Mouse (Mus musculus) embryonic facial prominence, embryonic 14.5 days (tissue): Measurements from ENCODE around the gene Tns4. TPM values are rescaled to one million over a fixed set of nuclear protein-coding genes. Genes with fewer than 3 reads are reported as not detected.

Experiments
- ATAC-seq: fragments of 200-750 bp; cut with Nextera tagmentation; 2 replicates; pipeline ENCODE4 v1.8.0; 2017; ENCODE audit warnings: low read depth, moderate number of reproducible peaks, moderate TSS enrichment
- DNase-seq: peaks from one replicate; pipeline ENCODE4 v3.0.0-alpha.2; 2015; ENCODE audit warnings: low spot score
- H3K27ac ChIP-seq: fragments of 300-500 bp; sonication (generic); replicated peaks from 2 replicates; pipeline ENCODE4 v1.5.1; 2014; ENCODE audit warnings: low read depth, mild to moderate bottlenecking, low read length, moderate library complexity
- H3K27me3 ChIP-seq: fragments of 300-500 bp; sonication (generic); replicated peaks from 2 replicates; pipeline ENCODE4 v1.6.1; 2014; ENCODE audit warnings: low read length; ENCODE audit not compliant: control insufficient read depth, insufficient read depth
- H3K36me3 ChIP-seq: fragments of 300-500 bp; sonication (generic); 2 replicates; pipeline ENCODE4 v1.6.1; 2014; ENCODE audit warnings: low read length, mixed read lengths; ENCODE audit not compliant: control insufficient read depth, insufficient read depth
- H3K4me1 ChIP-seq: fragments of 300-500 bp; sonication (generic); 2 replicates; pipeline ENCODE4 v1.6.1; 2014; ENCODE audit warnings: antibody characterized with exemption, low read length; ENCODE audit not compliant: control insufficient read depth, insufficient read depth
- H3K4me2 ChIP-seq: fragments of 300-500 bp; sonication (generic); 2 replicates; pipeline ENCODE4 v1.6.1; 2014; ENCODE audit warnings: low read depth, mild to moderate bottlenecking, low read length, moderate library complexity, mixed read lengths
- H3K4me3 ChIP-seq: fragments of 300-500 bp; sonication (generic); 2 replicates; pipeline ENCODE4 v1.5.1; 2014; ENCODE audit warnings: low read depth, mild to moderate bottlenecking, low read length
- H3K9ac ChIP-seq: fragments of 300-500 bp; sonication (generic); 2 replicates; pipeline ENCODE4 v1.6.1; 2014; ENCODE audit warnings: low read depth, mild to moderate bottlenecking, low read length, moderate library complexity, mixed read lengths
- H3K9me3 ChIP-seq: fragments of 300-500 bp; sonication (generic); 2 replicates; pipeline ENCODE4 v1.6.1; 2016; ENCODE audit warnings: low read length; ENCODE audit not compliant: control insufficient read depth
- WGBS: fragments of 180-500 bp; shearing (Covaris S2); extraction: QIAGEN DNeasy Blood & Tissue Kit; methylation state at CpG from one replicate; pipeline ENCODE4 v1.1.7; 2014; 5-methylcytosine and 5-hydroxymethylcytosine counted together
- polyA plus RNA-seq: library from polyadenylated mRNA; unstranded; fragments of >200 nt; fragmentation: Nextera tagmentation; extraction: Ambion mirVana; gene quantifications from 2 replicates; pipeline ENCODE4 v1.2.1, GENCODE M21; 2014

The Tns4 gene
- polyA plus RNA-seq, 1 experiment from 2014 or later, result 1.0 TPM

DNA sequence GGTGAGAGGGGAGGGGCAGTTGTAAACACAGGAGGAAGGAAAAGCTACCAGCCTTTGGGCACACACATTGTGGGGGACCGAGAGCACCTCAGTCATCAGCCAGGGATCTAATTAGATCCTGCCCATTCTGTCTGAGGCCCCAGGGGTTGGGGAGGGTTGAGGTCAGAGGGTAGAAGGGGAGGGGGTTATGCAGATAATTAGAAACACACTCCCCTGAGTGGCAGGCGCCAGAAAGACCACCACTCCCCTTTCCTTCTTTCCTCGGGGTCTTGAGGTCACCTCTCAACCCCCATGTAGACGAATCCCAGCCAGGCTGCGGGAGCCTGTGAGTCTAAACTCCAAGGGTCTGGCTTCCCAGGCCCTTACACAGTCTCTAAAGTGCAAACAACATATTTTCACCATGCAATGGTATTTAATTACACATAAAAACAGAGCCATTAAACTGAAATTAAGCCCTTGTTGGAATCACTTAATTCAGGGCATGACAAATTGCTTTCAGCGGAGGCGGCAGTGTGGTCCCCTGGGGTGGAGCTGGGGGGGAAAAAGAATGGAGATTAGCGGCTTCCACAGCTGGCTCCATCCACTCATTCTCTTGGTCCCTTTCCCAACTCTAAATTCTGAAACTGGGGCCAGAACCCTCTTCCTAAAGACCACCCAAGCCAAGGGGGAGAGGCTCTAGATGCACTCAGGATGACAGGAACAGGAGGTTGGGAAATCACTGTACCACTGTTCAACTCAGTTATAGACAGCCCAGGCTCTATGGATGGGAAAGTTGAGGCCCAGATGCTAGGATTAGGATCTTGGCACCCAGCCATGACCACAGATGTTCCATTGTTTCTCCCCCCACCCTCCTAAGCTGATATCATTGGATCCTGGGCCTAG is 33.3 kb downstream of the Tns4 start:
- H3K4me2 ChIP-seq, result no peak overlapping the region; the same call in 1 of the 2 replicates
- WGBS, result 5% methylated on average over 8 of the region's 8 CpGs
- H3K9ac ChIP-seq, result no peak overlapping the region
- DNase-seq (peak; percentile 90), ATAC-seq (peak; percentile 73)
- H3K27me3 ChIP-seq, result no peaks in the 10 kb centered on the region
- peaks cover 4% of the 10 kb centered on the region for H3K9me3 ChIP-seq
- H3K4me1 ChIP-seq, result peaks cover 22% of the 10 kb centered on the region
- H3K36me3 ChIP-seq, result peaks cover 22% of the 10 kb centered on the region
- peak overlapping the region; percentile 36 for H3K27ac ChIP-seq
- H3K4me3 ChIP-seq, result no peak overlapping the region

DNA sequence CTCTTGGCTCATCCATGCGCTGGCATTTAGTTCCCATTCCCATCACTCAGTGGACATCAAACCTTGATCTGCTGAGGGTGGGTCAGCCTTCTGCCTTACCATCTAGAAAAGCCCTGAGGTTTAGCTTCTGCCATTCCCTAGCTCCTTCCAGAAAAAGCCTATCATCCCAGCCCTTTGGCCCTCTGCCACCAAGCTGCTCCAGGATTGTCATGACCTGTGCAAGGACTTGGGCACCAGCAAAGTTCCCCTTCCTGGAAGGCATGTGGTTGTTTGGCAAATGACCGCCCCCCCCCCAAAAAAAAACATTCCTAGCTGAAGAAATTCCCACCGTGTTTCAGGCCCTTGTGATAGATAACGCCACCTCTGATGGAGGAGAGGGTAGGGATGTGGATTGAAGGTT is 34.0 kb downstream of the Tns4 start:
- Histone ChIP-seq H3K9ac (no peak overlapping the region), H3K36me3 (peaks cover 29% of the 10 kb centered on the region), H3K4me1 (peaks cover 15% of the 10 kb centered on the region), H3K27ac (peak overlapping the region; percentile 36), H3K4me3 (no peak overlapping the region), H3K9me3 (peaks cover 4% of the 10 kb centered on the region), H3K4me2 (no peak overlapping the region), H3K27me3 (no peaks in the 10 kb centered on the region)
- DNase-seq (no peak), ATAC-seq (0 out of 2 replicates have a peak, but pooled peaks have one; percentile 14)
- WGBS, result 33% methylated on average over 4 of the region's 4 CpGs

DNA sequence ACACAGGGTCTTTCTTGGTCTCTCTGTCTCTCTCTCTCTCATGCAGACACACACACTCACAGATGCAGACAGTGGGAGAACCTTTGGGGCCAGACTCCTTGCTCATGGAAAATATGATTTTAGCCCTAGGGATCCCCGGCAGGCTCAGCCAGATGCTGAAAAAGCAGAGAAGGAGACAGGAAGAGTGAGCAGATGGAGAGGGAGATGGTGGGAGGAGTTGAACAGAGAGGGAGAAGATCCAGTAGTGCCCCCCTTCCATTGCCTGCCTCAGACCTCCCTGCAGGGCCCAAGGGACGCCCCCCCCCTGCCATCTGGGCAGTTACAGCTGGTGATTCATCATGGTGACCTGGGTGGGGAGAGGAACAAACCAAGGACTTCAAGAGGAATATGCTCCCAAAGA is 41.5 kb downstream of the Tns4 start:
- Histone ChIP-seq H3K9ac (peak overlapping the region; percentile 41; the same call in 1 of the 2 replicates), H3K27me3 (no peaks in the 10 kb centered on the region), H3K9me3 (no peaks in the 10 kb centered on the region), H3K27ac (peak overlapping the region; percentile 90), H3K36me3 (peaks cover 58% of the 10 kb centered on the region), H3K4me3 (peak overlapping the region; percentile 31; the same call in 1 of the 2 replicates), H3K4me1 (peaks cover 44% of the 10 kb centered on the region), H3K4me2 (peak overlapping the region; percentile 74)
- DNase-seq (peak; percentile 78), ATAC-seq (peak; percentile 74; the same call in 1 of the 2 replicates)
- WGBS, result 40% methylated on average over 2 of the region's 2 CpGs

DNA sequence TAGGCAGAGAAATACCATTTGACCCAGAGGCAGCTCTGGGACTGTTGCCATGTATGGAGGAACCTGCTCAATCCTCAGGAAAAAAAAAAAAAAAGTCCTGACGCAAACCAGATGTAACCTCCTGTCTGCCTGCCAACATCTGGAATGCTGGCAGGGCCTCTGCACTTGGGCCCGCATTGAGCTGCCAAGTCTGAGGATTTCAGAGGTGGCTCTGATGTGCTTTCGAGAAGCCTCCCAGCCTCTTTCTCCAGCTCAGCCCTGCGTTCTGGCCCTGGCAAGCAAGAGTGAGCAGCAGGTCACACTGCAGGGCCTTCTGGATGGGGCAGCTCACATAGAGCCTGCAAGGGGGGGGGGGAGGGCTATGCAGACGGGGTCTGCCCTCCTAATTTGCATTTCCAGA is 42.0 kb downstream of the Tns4 start:
- ATAC-seq (peak; percentile 68), DNase-seq (peak; percentile 95)
- peak overlapping the region; percentile 31 for H3K4me3 ChIP-seq
- H3K27me3 ChIP-seq, result no peaks in the 10 kb centered on the region
- H3K4me1 ChIP-seq, result peaks cover 44% of the 10 kb centered on the region
- no peaks in the 10 kb centered on the region for H3K9me3 ChIP-seq
- 23% methylated on average over 5 of the region's 5 CpGs for WGBS
- peak overlapping the region; percentile 74 for H3K4me2 ChIP-seq
- H3K27ac ChIP-seq, result peak overlapping the region; percentile 90
- peaks cover 54% of the 10 kb centered on the region for H3K36me3 ChIP-seq
- peak overlapping the region; percentile 41 for H3K9ac ChIP-seq

DNA sequence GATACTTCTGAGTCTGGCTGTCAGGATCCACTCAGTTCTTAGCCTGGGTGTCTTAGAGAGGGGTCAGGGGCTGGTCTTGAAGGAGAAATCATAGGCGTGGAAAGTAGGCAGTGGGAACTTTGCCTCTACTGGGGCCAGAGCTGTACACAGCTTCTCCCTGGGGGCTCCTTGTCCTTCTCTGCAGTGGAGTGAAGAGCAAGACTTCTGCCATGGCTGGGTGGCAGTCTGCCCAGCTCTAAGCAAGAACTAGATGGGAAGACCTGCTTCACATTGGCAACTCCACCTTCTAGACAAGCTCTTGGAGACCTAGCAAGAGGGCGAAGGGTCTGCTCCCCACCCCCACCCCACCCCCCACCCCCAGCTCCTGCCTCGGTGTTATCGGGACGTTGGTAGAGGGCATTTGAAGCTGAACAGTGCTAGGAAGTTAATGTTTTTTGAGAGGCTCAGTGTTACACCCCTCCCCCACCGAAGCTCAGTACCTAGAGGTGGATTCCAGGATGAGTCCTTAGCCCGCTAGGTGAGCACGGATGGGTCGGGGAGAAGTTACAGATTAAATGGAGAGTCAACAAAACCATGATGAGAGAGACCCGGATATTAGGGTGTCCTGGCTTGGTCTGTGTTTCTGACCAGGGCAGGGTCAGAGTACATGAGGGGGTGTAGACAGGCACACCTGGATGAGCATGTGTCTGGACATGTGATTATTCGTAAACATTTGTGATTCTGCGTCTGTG is 43.8 kb downstream of the Tns4 start:
- H3K36me3 ChIP-seq, result peaks cover 36% of the 10 kb centered on the region
- peaks cover 44% of the 10 kb centered on the region for H3K4me1 ChIP-seq
- H3K9ac ChIP-seq, result peak overlapping the region; percentile 50
- no peaks in the 10 kb centered on the region for H3K27me3 ChIP-seq
- H3K4me2 ChIP-seq, result peak overlapping the region; percentile 74
- ATAC-seq (no peak), DNase-seq (no peak)
- peak overlapping the region; percentile 90 for H3K27ac ChIP-seq
- H3K4me3 ChIP-seq, result peak overlapping the region; percentile 31
- H3K9me3 ChIP-seq, result no peaks in the 10 kb centered on the region
- WGBS, result 62% methylated on average over 12 of the region's 12 CpGs

DNA sequence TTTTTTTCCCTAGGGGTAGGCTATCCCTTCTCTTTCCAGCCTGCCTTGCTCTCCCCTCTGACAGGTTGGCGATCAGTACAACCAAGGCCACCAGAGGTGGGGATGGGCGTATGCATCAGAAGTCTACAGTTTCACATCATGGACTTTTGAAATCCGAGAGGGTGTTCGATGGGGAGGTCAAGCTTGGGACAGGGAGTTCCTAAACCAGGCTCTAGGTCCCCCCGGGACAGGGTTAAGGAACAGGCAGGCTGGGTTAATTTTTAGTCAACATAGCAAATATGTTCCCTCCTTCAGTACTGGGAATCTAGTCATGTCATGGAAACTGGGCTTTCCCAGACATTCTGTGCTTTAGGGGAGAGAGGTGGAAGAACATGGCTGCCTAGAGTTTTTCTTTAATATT is 44.8 kb downstream of the Tns4 start:
- no peak for ATAC-seq

DNA sequence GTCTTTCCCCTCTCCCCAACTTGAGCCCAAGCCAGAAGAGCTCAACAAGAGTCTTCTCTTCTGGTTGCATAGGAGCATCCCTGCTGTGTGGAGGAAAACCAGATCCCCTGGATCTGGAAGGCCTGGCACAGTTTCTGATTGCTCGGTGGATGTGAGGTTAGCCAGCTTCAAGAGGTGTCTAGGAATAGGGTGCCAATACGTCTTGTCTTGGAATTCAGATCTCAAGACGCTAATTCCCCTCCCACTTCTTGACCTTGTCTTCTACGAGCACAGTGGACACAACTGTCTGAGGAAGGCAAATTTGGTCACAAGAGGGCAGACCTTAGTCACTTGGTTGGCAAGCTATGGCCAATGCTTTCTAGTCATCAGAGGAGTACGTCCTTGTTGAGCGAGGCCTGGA is 45.5 kb downstream of the Tns4 start:
- 0 out of 2 replicates have a peak overlapping the region, but pooled peaks have one; percentile 33 for H3K27ac ChIP-seq
- ATAC-seq (no peak), DNase-seq (no peak)
- peaks cover 19% of the 10 kb centered on the region for H3K36me3 ChIP-seq
- H3K4me3 ChIP-seq, result peak overlapping the region; percentile 31
- peaks cover 44% of the 10 kb centered on the region for H3K4me1 ChIP-seq
- H3K9ac ChIP-seq, result 0 out of 2 replicates have a peak overlapping the region, but pooled peaks have one; percentile 10
- peak overlapping the region; percentile 74 for H3K4me2 ChIP-seq
- no peaks in the 10 kb centered on the region for H3K27me3 ChIP-seq
- 55% methylated on average over 6 of the region's 6 CpGs for WGBS
- H3K9me3 ChIP-seq, result no peaks in the 10 kb centered on the region

More for the DNA sequence above, 44.8 kb downstream of the Tns4 start:
- no peaks in the 10 kb centered on the region for H3K9me3 ChIP-seq
- 0 out of 2 replicates have a peak overlapping the region, but pooled peaks have one; percentile 10 for H3K9ac ChIP-seq
- peaks cover 26% of the 10 kb centered on the region for H3K36me3 ChIP-seq
- 48% methylated on average over 5 of the region's 5 CpGs for WGBS
- H3K27me3 ChIP-seq, result no peaks in the 10 kb centered on the region
- no peak for DNase-seq
- H3K4me2 ChIP-seq, result peak overlapping the region; percentile 74
- peaks cover 44% of the 10 kb centered on the region for H3K4me1 ChIP-seq
- H3K4me3 ChIP-seq, result peak overlapping the region; percentile 31
- H3K27ac ChIP-seq, result peak overlapping the region; percentile 90; the same call in 1 of the 2 replicates

DNA sequence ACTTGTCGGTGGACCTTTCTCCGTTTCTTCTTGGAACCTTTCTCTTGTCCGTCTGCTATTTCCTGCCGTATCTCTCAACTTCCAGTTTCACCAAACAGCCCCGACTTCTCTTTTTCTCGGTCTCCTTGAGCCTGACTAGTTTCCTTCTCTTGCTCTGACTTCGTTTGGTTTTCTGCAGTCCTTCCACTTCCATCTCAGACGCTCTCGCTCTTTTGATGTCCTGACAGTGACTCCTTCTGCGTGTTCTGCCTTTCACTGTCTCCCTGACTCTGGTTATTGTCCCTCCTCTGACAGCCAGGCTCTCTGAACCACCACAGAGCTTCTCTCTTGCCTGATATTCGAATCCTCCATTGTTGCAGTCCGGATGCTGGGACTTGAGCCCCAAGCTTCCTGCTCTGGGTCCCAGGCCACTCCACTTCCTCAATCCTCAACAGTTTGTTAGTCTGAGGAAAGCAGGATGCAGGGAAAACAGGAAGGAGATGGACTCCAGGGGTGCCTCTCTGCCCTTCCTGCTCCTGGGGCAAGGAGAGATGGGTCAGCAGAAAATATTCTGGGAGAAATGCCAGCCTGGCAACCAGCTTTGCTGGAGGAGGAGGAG is 46.2 kb downstream of the Tns4 start:
- DNase-seq, result peak; percentile 55

More for the DNA sequence above, 46.2 kb downstream of the Tns4 start:
- 17% methylated on average over 12 of the region's 12 CpGs for WGBS
- ATAC-seq, result no peak
- Histone ChIP-seq H3K9ac (peak overlapping the region; percentile 93), H3K4me1 (peaks cover 41% of the 10 kb centered on the region), H3K36me3 (peaks cover 12% of the 10 kb centered on the region), H3K27me3 (no peaks in the 10 kb centered on the region), H3K4me3 (peak overlapping the region; percentile 76), H3K27ac (peak overlapping the region; percentile 93), H3K9me3 (no peaks in the 10 kb centered on the region), H3K4me2 (peak overlapping the region; percentile 74)
